Mouse (Mus musculus): ENCODE results near the gene Sfmbt1. TPM values are rescaled to one million over a fixed set of nuclear protein-coding genes. Genes with fewer than 3 reads are reported as not detected.

Gene Sfmbt1
- polyA plus RNA-seq (2014; fragmentation: Illumina TruSeq; extraction: RNeasy Lipid Tissue Mini Kit (QIAGEN cat#74804); ENCODE audit: low read depth, low replicate concordance): 5.4 TPM

DNA sequence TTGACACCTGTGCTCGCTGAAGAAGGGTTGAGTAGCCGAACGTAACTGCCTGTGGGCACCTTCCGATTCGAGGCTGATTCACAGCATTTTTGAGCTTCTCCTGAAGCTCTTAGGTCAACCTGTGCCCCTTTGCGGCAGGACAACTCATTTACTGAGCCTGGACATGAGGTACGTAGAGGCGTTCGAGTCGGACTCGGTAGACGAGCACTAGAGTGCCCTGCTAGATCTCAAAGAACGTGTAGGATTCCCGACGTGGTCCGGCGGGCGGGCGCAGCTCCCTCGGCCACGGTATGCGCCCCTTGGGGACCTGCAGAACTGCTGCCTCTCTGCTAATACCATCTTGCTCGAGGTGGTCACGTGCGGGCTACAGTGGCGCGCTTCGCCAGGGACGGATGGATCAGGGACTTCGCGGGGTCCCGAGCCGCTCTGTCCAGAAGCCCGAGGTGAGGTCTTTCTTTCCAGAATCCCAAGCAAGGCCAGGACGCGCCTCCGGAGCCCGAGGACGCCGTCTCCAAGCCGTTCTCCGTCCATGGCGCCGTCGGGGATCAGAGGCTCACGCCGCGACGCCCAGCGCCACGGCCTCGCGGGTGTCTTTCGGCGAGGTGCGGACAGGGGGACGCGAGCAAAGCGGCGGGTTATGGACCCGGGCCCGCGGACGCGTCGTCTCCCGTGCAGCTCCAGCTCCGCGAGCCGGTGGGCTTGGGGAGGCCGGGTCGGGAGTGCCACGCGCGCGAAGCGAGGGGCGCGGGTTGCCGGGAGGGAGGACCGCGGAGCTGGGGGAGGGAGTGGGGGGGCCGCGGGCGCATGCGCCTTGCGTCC is at the start of gene Sfmbt1:
TSS of gene Sfmbt1 (plus strand) at position 51 of the 819 bp plus-strand sequence.

DNA sequence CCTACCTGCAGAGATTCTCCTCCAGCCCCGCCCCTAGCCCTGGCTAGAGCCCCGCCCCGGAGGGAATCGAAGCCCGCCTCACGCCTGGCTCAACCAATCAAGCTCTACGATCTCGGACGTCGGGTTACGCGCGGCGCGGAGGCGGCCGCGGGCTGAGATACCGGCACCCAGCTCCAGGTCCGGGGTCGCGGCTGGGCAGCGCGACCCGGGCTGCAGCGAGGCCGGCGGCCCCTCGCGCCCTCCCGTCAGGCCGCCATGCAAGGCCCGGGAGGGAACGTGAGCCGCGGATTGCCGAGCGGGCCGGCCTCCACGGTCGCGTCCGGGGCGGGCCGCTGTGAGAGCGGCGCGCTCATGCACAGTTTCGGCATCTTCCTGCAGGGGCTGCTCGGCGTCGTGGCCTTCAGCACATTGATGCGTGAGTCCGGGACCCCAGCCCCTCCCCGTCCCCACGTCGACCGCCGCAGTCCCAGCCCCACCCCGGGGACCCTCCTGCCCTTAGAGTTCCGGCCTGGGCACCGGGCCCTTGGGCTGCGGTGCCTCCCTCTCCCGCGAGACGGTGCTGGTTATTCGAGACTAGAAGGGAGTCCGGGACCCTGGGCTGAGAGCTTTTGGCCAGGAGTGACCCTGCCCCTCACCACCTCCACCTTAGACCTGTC is 111.0 kb downstream of the Sfmbt1 start, which contains the start of gene Tmem110:
TSS of gene Tmem110 (plus strand) at position 115 of the 656 bp plus-strand sequence.

Other genes starting within 250 kb of the Sfmbt1 start
- 9.0 TPM for gene Dcp1a, start 235.3 kb upstream of the Sfmbt1 start, polyA plus RNA-seq (2014; fragmentation: Illumina TruSeq; extraction: RNeasy Lipid Tissue Mini Kit (QIAGEN cat#74804); ENCODE audit: low read depth, low replicate concordance)
- gene Cacna1d, start 223.4 kb upstream of the Sfmbt1 start, polyA plus RNA-seq (2014; fragmentation: Illumina TruSeq; extraction: RNeasy Lipid Tissue Mini Kit (QIAGEN cat#74804); ENCODE audit: low read depth, low replicate concordance): 2.6 TPM
- 40.2 TPM for gene Tkt, start 166.5 kb upstream of the Sfmbt1 start, polyA plus RNA-seq (2014; fragmentation: Illumina TruSeq; extraction: RNeasy Lipid Tissue Mini Kit (QIAGEN cat#74804); ENCODE audit: low read depth, low replicate concordance)
- 21.5 TPM for gene Prkcd, start 88.6 kb upstream of the Sfmbt1 start, polyA plus RNA-seq (2014; fragmentation: Illumina TruSeq; extraction: RNeasy Lipid Tissue Mini Kit (QIAGEN cat#74804); ENCODE audit: low read depth, low replicate concordance)
- 8.2 TPM for gene Rft1, start 60.5 kb upstream of the Sfmbt1 start, polyA plus RNA-seq (2014; fragmentation: Illumina TruSeq; extraction: RNeasy Lipid Tissue Mini Kit (QIAGEN cat#74804); ENCODE audit: low read depth, low replicate concordance)
- gene Tmem110, start 110.7 kb downstream of the Sfmbt1 start, polyA plus RNA-seq (2014; fragmentation: Illumina TruSeq; extraction: RNeasy Lipid Tissue Mini Kit (QIAGEN cat#74804); ENCODE audit: low read depth, low replicate concordance): 12.3 TPM
- gene Mustn1, start 164.4 kb downstream of the Sfmbt1 start, polyA plus RNA-seq (2014; fragmentation: Illumina TruSeq; extraction: RNeasy Lipid Tissue Mini Kit (QIAGEN cat#74804); ENCODE audit: low read depth, low replicate concordance): 15.1 TPM
- gene Itih4, start 171.6 kb downstream of the Sfmbt1 start, polyA plus RNA-seq (2014; fragmentation: Illumina TruSeq; extraction: RNeasy Lipid Tissue Mini Kit (QIAGEN cat#74804); ENCODE audit: low read depth, low replicate concordance): 4.7 TPM
- 0.52 TPM for gene Itih3, start 208.9 kb downstream of the Sfmbt1 start, polyA plus RNA-seq (2014; fragmentation: Illumina TruSeq; extraction: RNeasy Lipid Tissue Mini Kit (QIAGEN cat#74804); ENCODE audit: low read depth, low replicate concordance)
- not detected for gene Itih1, start 228.4 kb downstream of the Sfmbt1 start, polyA plus RNA-seq (2014; fragmentation: Illumina TruSeq; extraction: RNeasy Lipid Tissue Mini Kit (QIAGEN cat#74804); ENCODE audit: low read depth, low replicate concordance)
- 4.4 TPM for gene Nek4, start 236.5 kb downstream of the Sfmbt1 start, polyA plus RNA-seq (2014; fragmentation: Illumina TruSeq; extraction: RNeasy Lipid Tissue Mini Kit (QIAGEN cat#74804); ENCODE audit: low read depth, low replicate concordance)

All from heart, adult 10 weeks (tissue).